Mouse (Mus musculus): Measurements from ENCODE around the gene Olfr1510.
"Not testable (repeated sequence)": the region's sequence is repeated elsewhere in the genome, so short reads cannot be mapped to it uniquely, and the experiment has no call there.

Olfr1510 gene

GRCm38 (mm10) chr14:52414273-52414672 is at the start of gene Olfr1510:
TSS of gene Olfr1510 (minus strand) at chr14:52414373.
- no peak for DNase-seq (ENCODE audit: extremely low spot score)

- no peak for DNase-seq (ENCODE audit: extremely low spot score)
Measured at GRCm38 (mm10) chr14:52461928-52462327, 47.8 kb upstream of the Olfr1510 start.

DNA sequence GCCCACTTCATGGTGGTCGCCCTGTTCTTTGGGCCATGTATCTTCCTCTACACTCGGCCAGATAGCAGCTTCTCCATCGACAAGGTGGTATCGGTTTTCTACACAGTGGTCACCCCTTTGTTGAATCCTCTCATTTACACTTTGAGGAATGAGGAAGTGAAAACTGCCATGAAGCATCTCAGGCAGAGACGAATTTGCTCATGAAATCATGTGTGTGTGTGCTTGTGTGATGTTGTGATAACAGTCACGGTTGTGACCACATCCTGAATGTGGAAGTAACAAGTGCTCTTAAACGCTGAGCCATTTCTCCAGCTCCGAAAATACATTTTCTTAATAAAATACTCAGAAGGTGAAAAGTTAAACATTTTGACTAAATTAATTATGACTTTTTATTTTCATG is 37.0 kb upstream of the Olfr1510 start:
- no peak for DNase-seq (ENCODE audit: extremely low spot score)

GRCm38 (mm10) chr14:52442690-52443089 is 28.5 kb upstream of the Olfr1510 start, which contains the start of gene Olfr1509:
TSS of gene Olfr1509 (plus strand) at chr14:52442990.
- no peak for DNase-seq (ENCODE audit: extremely low spot score)

- DNase-seq (ENCODE audit: extremely low spot score): no peak
Measured at GRCm38 (mm10) chr14:52427686-52428085, 13.5 kb upstream of the Olfr1510 start.

DNA sequence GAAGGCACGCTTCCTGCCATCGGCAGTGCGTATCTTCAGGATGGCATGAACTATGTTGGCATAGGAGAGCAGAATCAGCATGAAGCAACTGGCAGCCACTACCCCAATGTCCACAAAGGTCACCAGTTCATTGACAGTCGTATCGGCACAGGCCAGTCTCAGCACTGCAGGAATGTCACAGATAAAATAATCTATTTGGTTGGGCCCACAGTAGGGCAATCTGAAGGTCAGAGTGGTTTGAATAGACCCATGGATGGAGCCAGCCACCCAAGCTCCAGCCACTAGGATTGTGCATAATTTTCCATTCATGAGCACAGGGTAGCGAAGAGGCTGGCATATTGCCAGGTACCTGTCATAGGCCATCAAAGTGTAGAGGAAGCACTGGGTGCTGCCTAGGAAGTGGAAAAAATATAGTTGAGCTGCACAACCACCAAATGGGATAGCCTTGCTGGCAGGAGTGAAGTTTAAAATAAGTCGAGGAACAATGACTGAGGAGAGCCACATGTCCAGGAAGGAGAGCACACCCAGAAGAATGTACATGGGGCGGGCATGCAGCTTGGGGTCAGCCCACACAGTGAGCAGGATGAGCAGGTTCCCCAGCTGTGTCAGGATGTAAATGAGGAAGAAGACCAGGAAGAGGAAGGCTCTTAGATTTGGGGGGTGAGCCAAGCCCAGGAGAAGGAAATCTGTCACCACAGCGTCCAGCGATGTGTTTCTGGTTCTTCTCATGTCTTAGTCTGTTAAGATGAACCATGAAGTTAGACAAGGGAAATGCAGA is 3.8 kb downstream of the Olfr1510 start:
- DNase-seq (ENCODE audit: extremely low spot score): not testable (repeated sequence)

DNA sequence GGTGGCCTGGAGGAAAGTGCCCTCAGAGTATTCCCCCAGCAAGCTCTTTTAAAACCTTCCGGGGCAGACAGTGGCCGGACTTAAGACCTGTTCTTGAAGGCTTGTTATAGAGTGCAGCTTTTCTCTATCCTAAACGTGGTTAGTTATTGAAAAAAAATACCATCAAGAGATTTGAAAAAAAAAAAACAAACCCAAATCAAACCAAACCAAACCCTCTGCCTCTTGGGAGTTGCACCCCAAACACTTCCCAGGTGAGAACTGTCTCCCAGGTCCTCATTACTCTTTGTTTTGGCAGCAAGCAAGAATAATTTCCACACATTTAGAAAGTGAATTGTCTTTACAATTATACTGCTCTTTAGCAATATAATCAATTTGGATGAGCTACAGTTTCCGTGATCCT is 16.9 kb downstream of the Olfr1510 start, which contains the start of gene Olfr1511:
Olfr1511 (minus strand) TSS at position 101 of the 400 bp plus-strand sequence.
- DNase-seq (ENCODE audit: extremely low spot score): no peak

GRCm38 (mm10) chr14:52390084-52390848 is 23.9 kb downstream of the Olfr1510 start:
- DNase-seq (ENCODE audit: extremely low spot score): not testable (repeated sequence)

DNA sequence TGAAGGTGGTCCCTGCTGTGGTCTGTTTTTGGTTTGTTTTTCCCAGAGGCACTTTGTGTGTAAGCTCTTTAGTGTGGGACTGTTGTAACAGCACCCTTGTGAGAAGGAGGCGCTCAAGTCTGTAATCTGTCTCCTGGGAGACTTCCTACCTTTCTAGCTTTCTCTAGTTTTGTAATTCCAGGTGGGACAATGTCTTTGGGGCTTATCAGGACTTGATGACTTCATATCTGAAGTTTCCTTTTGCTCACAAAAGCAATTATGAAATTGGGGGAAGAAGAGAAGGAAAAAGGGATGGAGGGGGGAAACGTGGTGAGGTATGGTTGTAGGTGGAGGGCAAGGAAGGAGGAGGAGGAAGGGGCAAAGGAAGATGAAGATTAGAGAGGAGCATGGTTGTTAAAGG is 35.1 kb downstream of the Olfr1510 start, which contains the start of gene Olfr1512:
Olfr1512 (minus strand) TSS at position 101 of the 400 bp plus-strand sequence.
- no peak for DNase-seq (ENCODE audit: extremely low spot score)

GRCm38 (mm10) chr14:52368741-52369140 is 45.4 kb downstream of the Olfr1510 start:
- no peak for DNase-seq (ENCODE audit: extremely low spot score)

Measured in embryo, embryonic 9.5 days (tissue).